Comparison of ENCODE assay signal across 8 mouse cellular contexts in the genomic region with DNA sequence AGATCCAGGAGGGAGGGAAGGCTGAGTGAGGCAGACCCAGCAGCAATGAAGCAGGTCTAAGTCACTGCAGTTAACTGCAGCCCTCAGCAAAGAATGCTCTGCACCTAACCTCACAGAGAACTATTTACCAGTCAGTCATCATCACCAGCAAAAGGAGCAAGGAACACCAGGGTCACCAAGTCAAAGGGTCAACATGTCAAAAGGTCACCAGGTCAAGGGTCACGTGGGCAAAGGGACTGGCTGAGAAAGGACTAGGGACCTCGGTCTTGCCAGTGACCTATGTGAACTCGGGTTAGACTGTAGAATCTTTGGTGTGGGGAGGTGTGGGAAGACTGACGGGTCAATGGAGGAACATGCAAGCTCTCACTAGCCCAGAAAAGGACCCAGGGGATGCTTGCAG.
"Had no signal": no experiment of that assay in that cellular context is flagged by ENCODE, and none has a peak within 500 bp of the region (broad histone marks: within the 10 kb centered on the region; RNA-seq: fewer than 3 reads in every experiment).

No protein-coding gene starts in this region.

- H3K4me3 ChIP-seq: layer of hippocampus, adult 2 months; limb, embryonic 12.5 days; lung, embryonic 15.5 days; midbrain, embryonic 13.5 days had no signal

- H3K27ac ChIP-seq: layer of hippocampus, adult 2 months; limb, embryonic 12.5 days; lung, embryonic 15.5 days; midbrain, embryonic 13.5 days had no signal

- H3K9ac ChIP-seq: limb, embryonic 12.5 days; lung, embryonic 15.5 days; midbrain, embryonic 13.5 days had no signal

- H3K4me1 ChIP-seq: lung, embryonic 15.5 days; midbrain, embryonic 13.5 days had no signal

- H3K4me2 ChIP-seq: limb, embryonic 12.5 days; lung, embryonic 15.5 days; midbrain, embryonic 13.5 days had no signal

- H3K9me3 ChIP-seq: limb, embryonic 12.5 days; lung, embryonic 15.5 days; midbrain, embryonic 13.5 days had no signal

- H3K27me3 ChIP-seq: limb, embryonic 12.5 days; lung, embryonic 15.5 days; midbrain, embryonic 13.5 days had no signal

- DNase-seq: liver; thymus, adult 18-20 months; thymus, postnatal 14 days had no signal

- ATAC-seq: intestine, embryonic 16.5 days; midbrain, embryonic 13.5 days had no signal
